Mouse (Mus musculus) MEL (cell line): ENCODE measurements around the gene Tvp23a. TPM values are rescaled to one million over a fixed set of nuclear protein-coding genes. Genes with fewer than 3 reads are reported as not detected.

Experiments used
- DNase-seq: peaks from one replicate; pipeline ENCODE4 v3.0.0; 2011; ENCODE audit warnings: low read depth, low spot score
- H3K27ac ChIP-seq: 2 replicates; pipeline ENCODE4 v1.5.1; 2012; ENCODE audit warnings: low read depth, mild to moderate bottlenecking, control low read depth, low read length, moderate library complexity; ENCODE audit not compliant: control insufficient read depth
- H3K27me3 ChIP-seq, 2 experiments: fragments of 150-350 bp in 1 of 2; sonication (generic) in 1 of 2; 2 replicates each; pipeline ENCODE4 v1.6.1; 2012; ENCODE audit warnings: low read length in 2 of 2, mild to moderate bottlenecking in 2 of 2, improper control_type of control experiment in 1 of 2, moderate library complexity in 1 of 2; ENCODE audit not compliant: insufficient read depth in 2 of 2, control insufficient read depth in 1 of 2
- H3K36me3 ChIP-seq, 2 experiments: 2 replicates each; pipeline ENCODE4 v1.6.1; 2012 to 2014; ENCODE audit warnings: low read length in 2 of 2, improper control_type of control experiment in 1 of 2, inconsistent platforms in 1 of 2, mild to moderate bottlenecking in 1 of 2; ENCODE audit not compliant: insufficient read depth in 2 of 2, control insufficient read depth in 1 of 2
- H3K4me1 ChIP-seq, 2 experiments: fragments of 150-350 bp in 1 of 2; sonication (generic) in 1 of 2; 2 replicates each; pipeline ENCODE4 v1.6.1; 2012; ENCODE audit warnings: low read length in 2 of 2, improper control_type of control experiment in 1 of 2, mild to moderate bottlenecking in 1 of 2; ENCODE audit not compliant: insufficient read depth in 2 of 2, control insufficient read depth in 1 of 2
- H3K4me3 ChIP-seq, 2 experiments: fragments of 150-350 bp in 1 of 2; sonication (generic) in 1 of 2; 2 replicates each; pipeline ENCODE4 v1.5.1; 2012; ENCODE audit warnings: low read depth in 2 of 2, low read length in 2 of 2, mild to moderate bottlenecking in 2 of 2, moderate library complexity in 2 of 2, control low read depth in 1 of 2, improper control_type of control experiment in 1 of 2; ENCODE audit not compliant: control insufficient read depth in 1 of 2, insufficient read depth in 1 of 2
- H3K79me2 ChIP-seq: 2 replicates; pipeline ENCODE4 v1.6.1; 2012; ENCODE audit warnings: mild to moderate bottlenecking, low read length, moderate library complexity; ENCODE audit not compliant: control insufficient read depth, poor library complexity, insufficient read depth
- H3K9ac ChIP-seq: 2 replicates; pipeline ENCODE4 v1.6.1; 2012; ENCODE audit warnings: low read depth, mild to moderate bottlenecking, control low read depth, low read length, moderate library complexity; ENCODE audit not compliant: control insufficient read depth, poor library complexity, severe bottlenecking
- H3K9me3 ChIP-seq: fragments of 150-350 bp; sonication (generic); replicated peaks from 2 replicates; pipeline ENCODE4 v1.6.1; 2012; ENCODE audit warnings: mild to moderate bottlenecking, low read length, improper control_type of control experiment, moderate library complexity; ENCODE audit not compliant: insufficient read depth
- CTCF ChIP-seq, 3 experiments: IDR thresholded peaks in 2 of 3; conservative IDR thresholded peaks in 1 of 3; 2 replicates each; pipeline ENCODE4 v1.5.1; 2011 to 2012; ENCODE audit warnings: low read length in 3 of 3, low read depth in 2 of 3, mild to moderate bottlenecking in 2 of 3, improper control_type of control experiment in 1 of 3, inconsistent platforms in 1 of 3, mixed read lengths in 1 of 3, moderate library complexity in 1 of 3; ENCODE audit not compliant: control insufficient read depth in 1 of 3, insufficient read depth in 1 of 3, poor library complexity in 1 of 3, severe bottlenecking in 1 of 3
- ETS1 ChIP-seq: IDR thresholded peaks from 2 replicates; pipeline ENCODE4 v1.6.1; 2012; ENCODE audit warnings: low read depth, mild to moderate bottlenecking, inconsistent platforms, low read length, improper control_type of control experiment, moderate library complexity
- MEF2A ChIP-seq: IDR thresholded peaks from 2 replicates; pipeline ENCODE4 v1.6.1; 2014; ENCODE audit warnings: low read depth, mild to moderate bottlenecking, inconsistent platforms, low read length, improper control_type of control experiment; ENCODE audit not compliant: poor library complexity, insufficient replicate concordance, severe bottlenecking; ENCODE audit errors: extremely low read depth
- POLR2AphosphoS2 ChIP-seq: IDR thresholded peaks from 2 replicates; pipeline ENCODE4 v1.6.1; 2011; ENCODE audit warnings: low read length, improper control_type of control experiment
- TAL1 ChIP-seq: IDR thresholded peaks from 2 replicates; pipeline ENCODE4 v1.6.1; 2012; ENCODE audit warnings: mild to moderate bottlenecking, inconsistent platforms, low read length, moderate library complexity, mixed read lengths
- ZNF384 ChIP-seq: IDR thresholded peaks from 2 replicates; pipeline ENCODE4 v1.6.1; 2012; ENCODE audit warnings: low read depth, mild to moderate bottlenecking, inconsistent platforms, low read length, improper control_type of control experiment
- polyA plus RNA-seq, 2 experiments: library from polyadenylated mRNA; stranded (reverse) in 1 of 2; unstranded in 1 of 2; fragments of >175 nt in 1 of 2; fragments of >200 nt in 1 of 2; gene quantifications; 2 replicates each; pipeline versions ENCODE4 v1.2.1 to v1.2.4; 2012; ENCODE audit warnings: low replicate concordance in 2 of 2, low read depth in 1 of 2; ENCODE audit not compliant: insufficient read length in 2 of 2, insufficient read depth in 1 of 2, missing spikeins in 1 of 2
- total RNA-seq: library from RNA; depleted of rRNA; stranded (reverse); fragments of 300-350 nt; gene quantifications from 2 replicates; pipeline ENCODE4 v1.2.3, GENCODE M21; 2012

Gene Tvp23a
- total and polyA plus RNA-seq, 3 experiments: 0.31 to 0.81 TPM; not detected in 1

DNA sequence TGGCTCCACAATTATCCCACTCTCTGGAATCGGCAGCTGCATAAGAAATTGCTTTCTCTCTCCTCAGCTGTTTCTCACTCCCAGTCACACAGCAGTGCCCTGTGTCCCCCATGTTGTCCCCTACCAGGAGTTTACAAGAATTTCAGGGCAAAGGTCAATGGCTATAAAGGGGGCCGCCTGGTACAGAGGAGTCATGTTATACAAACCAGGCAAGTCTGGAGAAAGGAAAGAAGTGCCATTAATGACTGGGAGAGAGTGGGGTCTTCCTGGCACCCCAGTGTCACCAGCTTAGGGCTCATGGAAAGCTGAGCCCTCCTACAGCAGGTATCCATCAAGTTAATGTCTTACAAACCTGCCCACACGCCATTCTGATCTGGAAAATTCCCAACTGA, 7.4 kb upstream of the Tvp23a start:
- no peak overlapping the region for H3K27ac ChIP-seq
- DNase-seq: no peak
- H3K79me2 ChIP-seq: no peaks in the 10 kb centered on the region
- no peak overlapping the region for H3K9ac ChIP-seq
- no peak for TF ChIP-seq CTCF (IDR thresholded peaks at IDR 0.05 in 2 of 3, conservative IDR thresholded peaks at IDR 0.05 in 1 of 3; ENCODE audit: control insufficient read depth in 1 of 3, insufficient read depth in 1 of 3, low read depth in 2 of 3, low read length in 3 of 3, poor library complexity in 1 of 3, severe bottlenecking in 1 of 3)
- no peak for TF ChIP-seq MEF2A
- H3K4me3 ChIP-seq: no peak overlapping the region
- H3K36me3 ChIP-seq: no peaks in the 10 kb centered on the region
- peaks cover 0 to 2% of the 10 kb centered on the region in 2 experiments; a peak in 1 of 4 replicates for H3K27me3 ChIP-seq
- no peaks in the 10 kb centered on the region for H3K4me1 ChIP-seq
- no peaks in the 10 kb centered on the region for H3K9me3 ChIP-seq

DNA sequence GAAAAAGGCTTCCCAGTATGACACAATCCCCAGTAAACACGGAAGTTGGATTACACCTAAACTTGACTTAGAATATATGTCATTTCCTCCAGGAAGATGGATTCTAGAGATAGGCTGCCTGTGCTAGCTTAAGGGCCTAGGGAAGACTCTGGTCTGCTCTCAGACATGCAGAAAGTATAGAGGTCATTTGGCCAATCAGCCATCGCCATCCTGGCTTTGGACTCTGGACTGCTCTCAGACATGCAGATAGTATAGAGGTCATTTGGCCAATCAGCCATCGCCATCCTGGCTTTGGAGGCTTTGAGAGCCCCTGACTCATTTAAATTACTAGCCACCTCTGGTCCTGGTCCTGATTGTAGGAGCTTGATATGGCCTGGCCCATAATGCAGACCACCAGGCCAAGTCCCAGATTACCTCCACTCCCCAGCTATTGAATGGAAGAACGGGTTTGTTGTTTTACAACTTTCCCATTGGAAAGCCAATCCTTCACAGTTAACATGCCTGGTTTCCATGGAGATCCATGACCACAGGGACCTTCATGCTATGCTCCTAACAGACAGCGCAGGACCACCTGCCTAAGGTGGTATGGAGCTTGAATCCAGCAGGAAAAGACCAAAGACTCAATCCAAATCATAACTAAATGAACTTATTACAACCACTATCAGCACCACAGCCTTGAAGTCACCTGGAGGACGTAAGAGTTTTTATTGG, 6.9 kb upstream of the Tvp23a start:
- no peaks in the 10 kb centered on the region for H3K4me1 ChIP-seq
- TF ChIP-seq TAL1 (no peak), ETS1 (no peak), POLR2AphosphoS2 (no peak), MEF2A (no peak)
- TF ChIP-seq, all 39 proteins: peak for 0
- Histone ChIP-seq H3K27me3 (peaks cover 0 to 2% of the 10 kb centered on the region in 2 experiments; a peak in 1 of 4 replicates), H3K79me2 (no peaks in the 10 kb centered on the region), H3K4me3 (no peak overlapping the region), H3K9me3 (no peaks in the 10 kb centered on the region), H3K36me3 (no peaks in the 10 kb centered on the region), H3K27ac (no peak overlapping the region), H3K9ac (no peak overlapping the region)
- DNase-seq: no peak

DNA sequence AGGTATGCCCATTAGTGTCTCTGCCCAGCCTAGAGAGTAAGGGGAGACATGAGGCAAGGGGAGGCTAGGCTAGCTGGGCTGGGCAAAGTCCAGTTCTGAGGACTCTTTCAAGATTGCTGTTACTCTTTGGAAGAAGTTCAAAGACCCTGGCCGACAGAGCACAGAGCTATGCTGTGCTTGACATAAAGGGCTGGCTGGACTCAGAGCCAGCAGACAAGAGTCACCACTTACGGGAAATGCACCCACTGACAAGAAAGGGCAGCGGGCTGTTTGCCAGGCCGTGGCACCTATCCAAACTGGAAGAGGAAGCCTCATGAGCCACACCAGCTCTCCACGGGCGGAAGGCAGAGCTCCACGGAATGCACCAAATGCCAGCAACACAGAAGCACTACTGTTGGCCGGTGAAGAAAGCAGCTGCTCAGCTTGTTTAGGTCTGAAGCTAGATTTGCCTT, 5.3 kb upstream of the Tvp23a start:
- Histone ChIP-seq H3K4me1 (no peaks in the 10 kb centered on the region), H3K9me3 (no peaks in the 10 kb centered on the region)
- no peak for TF ChIP-seq ETS1
- no peak for TF ChIP-seq TAL1
- no peak for TF ChIP-seq ZNF384
- no peak for TF ChIP-seq CTCF (IDR thresholded peaks at IDR 0.05 in 2 of 3, conservative IDR thresholded peaks at IDR 0.05 in 1 of 3; ENCODE audit: control insufficient read depth in 1 of 3, insufficient read depth in 1 of 3, low read depth in 2 of 3, low read length in 3 of 3, poor library complexity in 1 of 3, severe bottlenecking in 1 of 3)
- TF ChIP-seq, all 39 proteins: peak for 0
- H3K36me3 ChIP-seq: no peaks in the 10 kb centered on the region
- H3K9ac ChIP-seq: no peak overlapping the region
- H3K4me3 ChIP-seq: no peak overlapping the region
- peak; percentile 10 for DNase-seq
- H3K79me2 ChIP-seq: no peaks in the 10 kb centered on the region
- H3K27ac ChIP-seq: no peak overlapping the region
- 0 out of 4 replicates have a peak, but pooled peaks cover 0 to 2% of the 10 kb centered on the region in 2 experiments for H3K27me3 ChIP-seq
